Mouse (Mus musculus) kidney, postnatal 0 days (tissue): ENCODE measurements at regions not wholly inside any gene's neighbourhood (a gene's known extent, or its start where the extent isn't known, plus 50 kb on each side); places are given as distances from the start of the nearest gene placed in this dataset.
A peak's percentile ranks its signal among the peaks of the same experiment; 100 is the strongest.

Experiments used
- ATAC-seq: fragments of 200-750 bp; cut with Nextera tagmentation; replicated peaks from 2 replicates; pipeline ENCODE4 v1.8.0; 2017; ENCODE audit warnings: low read depth, moderate number of reproducible peaks, moderate TSS enrichment, moderate library complexity; ENCODE audit not compliant: low FRiP score
- DNase-seq: peaks from one replicate; pipeline ENCODE4 v3.0.0-alpha.2; 2016; ENCODE audit warnings: low spot score
- H3K27ac ChIP-seq: fragments of 300-500 bp; sonication (generic); 2 replicates; pipeline ENCODE4 v1.5.1; 2014; ENCODE audit warnings: mild to moderate bottlenecking
- H3K27me3 ChIP-seq: fragments of 300-500 bp; sonication (generic); 2 replicates; pipeline ENCODE4 v1.6.1; 2014; ENCODE audit warnings: low read length, mixed read lengths; ENCODE audit not compliant: insufficient read depth
- H3K36me3 ChIP-seq: fragments of 300-500 bp; sonication (generic); 2 replicates; pipeline ENCODE4 v1.6.1; 2014; ENCODE audit warnings: low read length, mixed read lengths; ENCODE audit not compliant: insufficient read depth
- H3K4me1 ChIP-seq: fragments of 300-500 bp; sonication (generic); replicated peaks from 2 replicates; pipeline ENCODE4 v1.6.1; 2014; ENCODE audit warnings: antibody characterized with exemption, low read length, mixed read lengths; ENCODE audit not compliant: insufficient read depth
- H3K4me2 ChIP-seq: fragments of 300-500 bp; sonication (generic); 2 replicates; pipeline ENCODE4 v1.6.1; 2014; ENCODE audit warnings: mild to moderate bottlenecking, low read length, moderate library complexity, mixed read lengths
- H3K4me3 ChIP-seq: fragments of 300-500 bp; sonication (generic); replicated peaks from 2 replicates; pipeline ENCODE4 v1.5.1; 2014; ENCODE audit warnings: low read depth, low read length
- H3K9ac ChIP-seq: fragments of 300-500 bp; sonication (generic); 2 replicates; pipeline ENCODE4 v1.6.1; 2014; ENCODE audit warnings: low read depth, low read length
- H3K9me3 ChIP-seq: fragments of 300-500 bp; sonication (generic); replicated peaks from 2 replicates; pipeline ENCODE4 v1.6.1; 2016; ENCODE audit warnings: low read length, inconsistent platforms, mixed read lengths
- CTCF ChIP-seq: IDR thresholded peaks from 2 replicates; pipeline ENCODE4 v1.5.1; 2016; ENCODE audit warnings: antibody characterized with exemption, low read depth, mild to moderate bottlenecking, moderate library complexity
- WGBS: fragments of 180-500 bp; shearing (Covaris S2); extraction: QIAGEN DNeasy Blood & Tissue Kit; methylation state at CpG from one replicate; pipeline ENCODE4 v1.1.7; 2014; 5-methylcytosine and 5-hydroxymethylcytosine counted together

DNA sequence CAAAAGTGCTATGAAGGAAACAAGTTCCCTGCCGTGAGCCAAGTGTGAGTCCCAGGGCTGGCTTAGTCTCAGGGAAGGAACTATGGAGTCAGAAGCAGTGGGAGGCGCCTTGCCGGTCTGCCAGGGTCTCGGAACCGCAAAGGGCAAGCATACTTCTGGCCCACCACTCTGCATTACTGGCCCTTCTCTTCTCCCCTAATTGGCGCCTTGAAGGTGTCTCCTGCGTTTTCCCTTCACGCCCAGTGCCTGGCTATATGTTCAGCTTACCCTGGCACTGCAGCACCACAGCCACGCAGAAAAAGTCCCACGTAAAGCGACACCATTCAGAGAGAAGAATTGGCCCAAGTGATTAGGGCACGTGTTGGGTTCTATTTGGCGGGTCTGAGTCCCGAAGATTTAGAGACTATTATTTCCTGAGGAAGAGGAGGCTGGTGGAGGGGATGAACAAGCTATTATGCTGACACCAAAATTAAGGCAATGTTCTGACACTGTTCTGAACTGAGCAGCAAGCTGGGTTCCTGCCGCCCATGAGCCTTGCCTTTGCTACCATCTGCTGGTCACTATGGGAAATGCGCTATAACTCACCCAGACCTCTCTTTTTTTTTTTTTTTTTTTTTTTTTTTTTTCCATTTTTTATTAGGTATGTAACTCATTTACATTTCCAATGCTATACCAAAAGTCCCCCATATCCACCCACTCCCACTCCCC lies 288.5 kb upstream of the Jmjd1c start:
- Histone ChIP-seq H3K27me3 (no peaks in the 10 kb centered on the region), H3K27ac (no peak overlapping the region), H3K36me3 (no peaks in the 10 kb centered on the region), H3K9me3 (no peaks in the 10 kb centered on the region), H3K4me2 (no peak overlapping the region), H3K4me1 (no peaks in the 10 kb centered on the region), H3K9ac (no peak overlapping the region), H3K4me3 (no peak overlapping the region)
- peak; percentile 46; the same call in 1 of the 2 replicates for ATAC-seq
- WGBS = 43% methylated on average over 16 of the region's 16 CpGs
- peak; percentile 77 for TF ChIP-seq CTCF
- DNase-seq = peak; percentile 85

DNA sequence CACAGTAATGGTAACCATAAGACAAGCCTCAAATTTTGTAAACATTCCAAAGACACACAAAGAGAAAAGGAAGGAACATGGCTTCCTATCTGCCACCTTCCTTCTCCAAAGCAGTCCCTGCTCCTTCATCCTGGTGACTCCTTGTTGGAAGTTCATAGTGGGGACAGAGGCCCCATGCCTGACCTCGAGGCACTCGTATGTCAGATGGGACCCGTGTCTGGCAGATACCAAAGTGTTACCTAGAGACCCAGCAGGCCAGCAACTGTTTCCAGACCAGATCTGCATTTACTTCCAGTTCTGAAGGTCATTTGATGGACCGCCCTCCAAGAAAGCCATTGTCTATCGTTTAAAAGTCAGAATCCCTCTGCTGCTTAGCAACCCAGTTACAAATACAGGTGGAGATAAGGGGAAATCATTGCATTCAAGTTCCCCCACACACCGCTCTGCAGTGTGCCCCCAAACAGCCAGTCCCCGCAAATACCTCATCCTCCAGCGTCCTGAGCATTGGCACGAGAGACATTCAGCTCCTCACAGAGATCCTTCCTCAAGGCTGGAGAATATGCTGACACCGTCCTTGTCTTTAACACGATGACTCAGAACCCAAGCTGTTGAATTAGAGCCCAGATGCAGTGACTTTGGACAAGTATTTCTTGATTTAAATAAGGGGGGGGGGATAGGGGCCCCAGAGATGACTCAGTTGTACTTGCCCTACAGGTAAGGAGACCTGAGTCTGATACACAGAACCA lies 283.2 kb upstream of the Jmjd1c start:
- no peak overlapping the region for H3K27ac ChIP-seq
- DNase-seq = no peak

DNA sequence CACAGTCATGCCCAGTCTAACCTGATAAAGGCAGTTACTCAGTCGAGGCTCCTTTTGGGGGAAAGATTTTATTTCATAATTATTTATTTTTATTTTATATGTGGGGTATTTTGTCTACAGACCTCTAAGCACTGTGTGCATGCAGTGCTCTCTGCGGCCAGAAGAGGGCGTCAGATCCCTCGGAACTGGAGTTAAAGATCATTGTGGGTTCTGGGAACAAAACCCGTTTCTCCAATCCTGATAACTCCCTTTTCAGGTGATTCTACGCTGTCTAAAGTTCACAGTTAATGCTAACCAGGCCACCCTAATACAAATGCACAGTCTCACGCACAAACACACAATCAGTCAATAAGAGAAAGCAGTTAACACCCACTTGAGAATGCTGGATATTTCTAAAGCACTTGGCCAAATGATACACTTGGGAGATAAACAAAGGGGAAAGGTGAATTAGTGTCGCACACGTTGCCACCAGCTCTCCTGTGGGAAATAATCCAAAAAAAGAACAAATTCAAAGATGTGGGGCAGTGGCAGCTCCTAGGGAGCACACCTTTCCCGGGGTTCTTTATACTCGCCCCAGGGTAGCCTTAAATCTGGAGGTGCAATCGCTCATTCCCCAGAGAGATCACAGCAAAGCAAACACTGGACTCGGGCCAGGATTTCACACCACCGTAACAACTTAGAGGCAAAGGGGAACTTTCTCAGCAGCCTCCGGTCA lies 281.9 kb upstream of the Jmjd1c start:
- H3K36me3 ChIP-seq = no peaks in the 10 kb centered on the region
- 12% methylated on average over 15 of the region's 15 CpGs for WGBS
- H3K9me3 ChIP-seq = no peaks in the 10 kb centered on the region
- ATAC-seq = peak; percentile 26
- H3K4me1 ChIP-seq = 0 out of 2 replicates have a peak, but pooled peaks cover 6% of the 10 kb centered on the region
- DNase-seq = no peak
- H3K9ac ChIP-seq = no peak overlapping the region
- no peak overlapping the region for H3K4me3 ChIP-seq
- H3K4me2 ChIP-seq = peak overlapping the region; percentile 40
- no peak overlapping the region for H3K27ac ChIP-seq
- H3K27me3 ChIP-seq = no peaks in the 10 kb centered on the region
- peak; percentile 64 for TF ChIP-seq CTCF

More for the DNA sequence above, 283.2 kb upstream of the Jmjd1c start:
- Histone ChIP-seq H3K36me3 (no peaks in the 10 kb centered on the region), H3K9me3 (no peaks in the 10 kb centered on the region), H3K4me3 (no peak overlapping the region), H3K27me3 (no peaks in the 10 kb centered on the region), H3K4me2 (no peak overlapping the region), H3K9ac (no peak overlapping the region), H3K4me1 (0 out of 2 replicates have a peak, but pooled peaks cover 6% of the 10 kb centered on the region)
- no peak for TF ChIP-seq CTCF
- ATAC-seq = no peak
- 88% methylated on average over 11 of the region's 11 CpGs for WGBS

DNA sequence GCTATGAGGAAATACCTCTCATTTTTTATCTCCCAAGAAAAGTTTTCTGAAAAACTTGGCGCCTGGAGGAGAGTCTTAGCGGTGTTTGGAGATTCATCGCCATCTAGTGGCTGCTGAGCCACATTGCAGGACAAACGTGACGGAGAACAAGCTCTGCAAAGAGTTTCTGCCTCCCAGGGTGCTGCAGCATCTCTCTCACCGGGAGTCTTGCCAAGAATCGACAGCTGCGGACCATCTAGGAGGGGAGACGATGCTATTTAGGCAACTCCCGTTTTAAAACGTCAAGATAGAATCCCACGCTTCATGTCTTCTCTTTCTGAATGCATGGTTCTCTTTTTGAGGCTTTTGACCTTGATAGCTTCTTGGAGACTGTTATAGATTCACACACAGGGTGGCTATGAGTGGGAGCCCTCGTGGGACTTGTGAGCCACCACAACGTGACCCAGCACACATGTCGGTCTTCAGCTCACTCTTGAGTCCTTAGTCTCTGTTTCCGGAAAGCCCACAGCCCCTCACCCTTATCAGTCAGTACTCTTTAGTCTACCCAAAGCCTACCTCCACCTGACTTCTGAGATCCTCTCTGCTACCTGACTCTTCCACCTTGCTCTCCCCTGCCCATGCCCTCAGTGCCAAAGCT lies 281.2 kb upstream of the Jmjd1c start:
- Histone ChIP-seq H3K9me3 (no peaks in the 10 kb centered on the region), H3K9ac (no peak overlapping the region), H3K4me1 (0 out of 2 replicates have a peak, but pooled peaks cover 6% of the 10 kb centered on the region), H3K27me3 (no peaks in the 10 kb centered on the region), H3K27ac (no peak overlapping the region), H3K36me3 (no peaks in the 10 kb centered on the region), H3K4me3 (no peak overlapping the region), H3K4me2 (peak overlapping the region; percentile 40)
- DNase-seq (peak; percentile 96), ATAC-seq (peak; percentile 73)
- 5% methylated on average over 16 of the region's 16 CpGs for WGBS
- TF ChIP-seq CTCF = peak; percentile 90

DNA sequence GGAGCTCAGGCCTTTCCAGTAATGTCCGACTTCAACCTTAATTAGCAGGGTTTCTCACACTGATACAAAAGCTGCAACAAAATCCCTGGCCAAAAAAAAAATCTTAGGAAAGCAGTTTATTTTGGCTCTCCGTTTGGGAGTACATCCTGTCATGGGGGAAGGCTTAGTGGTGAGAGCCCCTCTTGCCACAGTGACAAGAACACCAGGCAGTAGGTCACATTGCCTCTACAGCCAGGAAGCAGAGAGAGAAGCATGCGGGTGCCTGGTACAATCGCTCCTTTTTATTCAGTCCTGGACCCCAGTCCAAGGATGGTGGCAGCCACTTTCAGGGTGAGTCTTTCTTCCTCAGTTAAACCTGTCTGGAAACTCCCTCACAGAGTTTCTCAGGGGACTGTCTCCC lies 280.0 kb upstream of the Jmjd1c start:
- WGBS = 74% methylated on average over 4 of the region's 4 CpGs
- H3K4me3 ChIP-seq = no peak overlapping the region
- H3K27me3 ChIP-seq = no peaks in the 10 kb centered on the region
- 0 out of 2 replicates have a peak, but pooled peaks cover 6% of the 10 kb centered on the region for H3K4me1 ChIP-seq
- no peak overlapping the region for H3K4me2 ChIP-seq
- no peak overlapping the region for H3K9ac ChIP-seq
- TF ChIP-seq CTCF = no peak
- ATAC-seq (no peak), DNase-seq (no peak)
- H3K9me3 ChIP-seq = no peaks in the 10 kb centered on the region
- H3K36me3 ChIP-seq = no peaks in the 10 kb centered on the region
- H3K27ac ChIP-seq = no peak overlapping the region

DNA sequence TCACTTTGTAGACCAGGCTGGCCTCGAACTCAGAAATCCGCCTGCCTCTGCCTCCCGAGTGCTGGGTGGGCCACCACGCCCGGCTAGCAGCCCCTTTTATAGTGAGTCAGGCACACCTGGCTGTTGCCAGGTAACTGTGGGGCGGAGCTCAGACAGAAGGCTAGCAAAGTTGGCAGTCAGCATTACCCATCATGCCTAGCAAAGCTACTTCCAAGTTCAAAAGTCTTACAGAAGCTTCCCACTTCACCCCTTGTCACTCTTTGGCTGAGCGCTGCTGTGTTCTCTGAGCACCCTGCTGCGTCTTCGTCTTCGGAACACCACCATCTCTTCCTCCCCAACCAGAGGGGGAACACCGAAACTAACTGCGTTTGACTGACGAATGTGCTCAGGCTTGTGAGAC lies 279.1 kb upstream of the Jmjd1c start:
- DNase-seq = no peak
- Histone ChIP-seq H3K36me3 (no peaks in the 10 kb centered on the region), H3K4me2 (no peak overlapping the region), H3K9ac (no peak overlapping the region), H3K27ac (no peak overlapping the region), H3K27me3 (no peaks in the 10 kb centered on the region), H3K4me3 (no peak overlapping the region), H3K9me3 (no peaks in the 10 kb centered on the region), H3K4me1 (0 out of 2 replicates have a peak, but pooled peaks cover 6% of the 10 kb centered on the region)
- 86% methylated on average over 13 of the region's 13 CpGs for WGBS
- ATAC-seq = no peak
- no peak for TF ChIP-seq CTCF
